Mouse (Mus musculus) E14TG2a.4 (cell line): ENCODE measurements around the gene Krtap4-1.

Experiments used
- CTCF ChIP-seq: conservative IDR thresholded peaks from 2 replicates; pipeline ENCODE4 v1.5.1; 2014; ENCODE audit warnings: low read length
- NANOG ChIP-seq: IDR thresholded peaks from 2 replicates; pipeline ENCODE4 v1.6.1; 2014; ENCODE audit warnings: borderline replicate concordance, low read length, mixed read lengths
- POU5F1 ChIP-seq: IDR thresholded peaks from 2 replicates; pipeline ENCODE4 v1.6.1; 2014; ENCODE audit warnings: low read length, borderline replicate concordance

DNA sequence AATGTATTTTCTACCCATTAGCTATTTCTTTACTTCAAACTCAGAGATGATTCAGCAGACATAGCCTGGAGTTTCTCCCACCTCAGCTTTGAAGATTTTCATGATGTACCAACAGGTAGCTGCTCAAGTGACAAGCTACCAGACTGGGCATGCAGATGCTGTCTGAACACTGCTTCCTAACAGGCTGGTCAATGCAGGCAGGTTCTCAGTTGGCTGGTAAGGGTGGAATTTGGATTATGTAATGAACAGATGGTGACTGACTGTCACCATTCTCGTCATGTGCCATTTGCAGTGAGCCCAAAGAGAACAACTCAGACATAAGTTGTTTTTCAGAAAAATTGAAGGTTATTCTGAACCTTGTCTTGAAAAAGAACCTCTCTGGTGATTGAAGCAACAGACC lies 18.9 kb downstream of the Krtap4-1 start:
- TF ChIP-seq CTCF (no peak), POU5F1 (no peak), NANOG (no peak)
